Mouse (Mus musculus): ENCODE data around the gene Tacc2.
A peak's percentile ranks its signal among the peaks of the same experiment; 100 is the strongest.

GRCm38 (mm10) chr7:130546791-130547484 lies 30.3 kb upstream of the Tacc2 start:
- TF ChIP-seq POLR2A (IDR thresholded peaks at IDR 0.05; ENCODE audit: low read depth, low read length), result no peak; the same call in 1 of the 2 replicates
- peak; percentile 94 for TF ChIP-seq CTCF (IDR thresholded peaks at IDR 0.05; ENCODE audit: borderline replicate concordance, insufficient read depth, low read length)

All from embryonic fibroblast, embryonic 13.5 days (primary cell).